Mouse (Mus musculus) CH12.LX (cell line): Measurements from ENCODE around the gene Eef1akmt3. TPM values are rescaled to one million over a fixed set of nuclear protein-coding genes. Genes with fewer than 3 reads are reported as not detected.

Source experiments
- DNase-seq: peaks from one replicate; pipeline ENCODE4 v3.0.0-alpha.2; 2013; ENCODE audit errors: extremely low read depth
- H3K27ac ChIP-seq: 2 replicates; pipeline ENCODE4 v1.5.1; 2012; ENCODE audit warnings: low read depth, mild to moderate bottlenecking, control low read depth, moderate library complexity; ENCODE audit not compliant: insufficient read depth
- H3K27me3 ChIP-seq: replicated peaks from 2 replicates; pipeline ENCODE3; 2012; ENCODE audit warnings: inconsistent platforms
- H3K36me3 ChIP-seq, 2 experiments: replicated peaks in 1 of 2; 2 replicates each; pipeline versions ENCODE3 to v1.6.1; 2012; ENCODE audit warnings: inconsistent platforms in 1 of 2, low read length in 1 of 2, mild to moderate bottlenecking in 1 of 2, mixed read lengths in 1 of 2, moderate library complexity in 1 of 2; ENCODE audit not compliant: control insufficient read depth in 1 of 2, insufficient read depth in 1 of 2
- H3K4me1 ChIP-seq, 2 experiments: 2 replicates each; pipeline ENCODE4 v1.6.1; 2012; ENCODE audit warnings: inconsistent platforms in 1 of 2, moderate library complexity in 1 of 2; ENCODE audit not compliant: insufficient read depth in 2 of 2, control insufficient read depth in 1 of 2
- H3K4me2 ChIP-seq: 2 replicates; pipeline ENCODE4 v1.6.1; 2012; ENCODE audit warnings: low read depth, mild to moderate bottlenecking, control low read depth; ENCODE audit not compliant: poor library complexity, insufficient read depth, severe bottlenecking
- H3K4me3 ChIP-seq, 3 experiments: fragments of 150-350 bp in 1 of 3; sonication (generic) in 1 of 3; replicated peaks in 1 of 3; 2 replicates each; pipeline versions ENCODE3 to v1.5.1; 2011 to 2012; ENCODE audit warnings: low read depth in 2 of 3, low read length in 2 of 3, mild to moderate bottlenecking in 2 of 3, moderate library complexity in 2 of 3, control low read depth in 1 of 3, improper control_type of control experiment in 1 of 3, inconsistent platforms in 1 of 3, mixed read lengths in 1 of 3; ENCODE audit not compliant: poor library complexity in 1 of 3
- H3K79me2 ChIP-seq: replicated peaks from 2 replicates; pipeline ENCODE4 v1.6.1; 2012; ENCODE audit warnings: mild to moderate bottlenecking, moderate library complexity; ENCODE audit not compliant: control insufficient read depth, poor library complexity, insufficient read depth, severe bottlenecking; ENCODE audit errors: extremely low read depth
- H3K9ac ChIP-seq: 2 replicates; pipeline ENCODE4 v1.6.1; 2012; ENCODE audit warnings: low read depth, mild to moderate bottlenecking, control low read depth, moderate library complexity; ENCODE audit not compliant: insufficient read depth
- H3K9me3 ChIP-seq: replicated peaks from 2 replicates; pipeline ENCODE3; 2012; ENCODE audit warnings: low read length, inconsistent platforms, mixed read lengths
- BHLHE40 ChIP-seq: IDR thresholded peaks from 2 replicates; pipeline ENCODE4 v1.6.1; 2011; ENCODE audit warnings: mild to moderate bottlenecking, low read depth, low read length, improper control_type of control experiment
- CHD2 ChIP-seq: IDR thresholded peaks from 2 replicates; pipeline ENCODE4 v1.6.1; 2011; ENCODE audit warnings: low read length, improper control_type of control experiment
- CTCF ChIP-seq, 2 experiments: IDR thresholded peaks in 1 of 2; conservative IDR thresholded peaks in 1 of 2; 2 replicates each; pipeline ENCODE4 v1.5.1; 2011 to 2012; ENCODE audit warnings: low read depth in 2 of 2, low read length in 2 of 2, improper control_type of control experiment in 1 of 2, inconsistent platforms in 1 of 2, mild to moderate bottlenecking in 1 of 2, moderate library complexity in 1 of 2
- ELF1 ChIP-seq: IDR thresholded peaks from 2 replicates; pipeline ENCODE4 v1.6.1; 2014; ENCODE audit warnings: low read depth, mild to moderate bottlenecking, inconsistent platforms, low read length, improper control_type of control experiment
- EP300 ChIP-seq: IDR thresholded peaks from 2 replicates; pipeline ENCODE4 v1.6.1; 2011; ENCODE audit warnings: low read length, improper control_type of control experiment
- GABPA ChIP-seq: IDR thresholded peaks from 2 replicates; pipeline ENCODE4 v1.6.1; 2012; ENCODE audit warnings: low read depth, low read length, improper control_type of control experiment, inconsistent platforms; ENCODE audit not compliant: insufficient replicate concordance
- JUND ChIP-seq: conservative IDR thresholded peaks from 2 replicates; pipeline ENCODE4 v1.6.1; 2011; ENCODE audit warnings: low read depth, low read length, improper control_type of control experiment
- MAZ ChIP-seq: IDR thresholded peaks from 2 replicates; pipeline ENCODE4 v1.6.1; 2012; ENCODE audit warnings: low read depth, mild to moderate bottlenecking, inconsistent platforms, low read length, improper control_type of control experiment, moderate library complexity
- MYC ChIP-seq: IDR thresholded peaks from 2 replicates; pipeline ENCODE4 v1.6.1; 2011; ENCODE audit warnings: low read depth, mild to moderate bottlenecking, improper control_type of control experiment, low read length
- NRF1 ChIP-seq: IDR thresholded peaks from 2 replicates; pipeline ENCODE4 v1.6.1; 2014; ENCODE audit warnings: low read depth, mild to moderate bottlenecking, inconsistent platforms, low read length, improper control_type of control experiment, moderate library complexity
- RCOR1 ChIP-seq: conservative IDR thresholded peaks from 2 replicates; pipeline ENCODE4 v1.6.1; 2012; ENCODE audit warnings: low read depth, mild to moderate bottlenecking, inconsistent platforms, low read length, improper control_type of control experiment
- TBP ChIP-seq: conservative IDR thresholded peaks from 2 replicates; pipeline ENCODE4 v1.6.1; 2011; ENCODE audit warnings: low read depth, low read length, improper control_type of control experiment
- TCF12 ChIP-seq: IDR thresholded peaks from 2 replicates; pipeline ENCODE4 v1.6.1; 2014; ENCODE audit warnings: low read depth, mild to moderate bottlenecking, inconsistent platforms, low read length, improper control_type of control experiment
- UBTF ChIP-seq: IDR thresholded peaks from 2 replicates; pipeline ENCODE4 v1.6.1; 2012; ENCODE audit warnings: low read depth, mild to moderate bottlenecking, inconsistent platforms, low read length, improper control_type of control experiment, moderate library complexity
- USF1 ChIP-seq: IDR thresholded peaks from 2 replicates; pipeline ENCODE4 v1.6.1; 2014; ENCODE audit warnings: low read depth, mild to moderate bottlenecking, inconsistent platforms, low read length, improper control_type of control experiment
- USF2 ChIP-seq: conservative IDR thresholded peaks from 2 replicates; pipeline ENCODE4 v1.6.1; 2011; ENCODE audit warnings: low read depth, low read length, improper control_type of control experiment
- ZKSCAN1 ChIP-seq: IDR thresholded peaks from 2 replicates; pipeline ENCODE4 v1.6.1; 2012; ENCODE audit warnings: low read depth, inconsistent platforms, low read length, improper control_type of control experiment, borderline replicate concordance
- ZMIZ1 ChIP-seq: IDR thresholded peaks from 2 replicates; pipeline ENCODE4 v1.6.1; 2012; ENCODE audit warnings: low read depth, mild to moderate bottlenecking, inconsistent platforms, low read length, improper control_type of control experiment
- dilution Hi-C: fragments of 300-500 bp; cut with MboI; formaldehyde crosslinking; loops from 2 replicates; pipeline ENCODE4 v1.14.3; 2020; ENCODE audit warnings: low sequenced_read_pairs; ENCODE audit not compliant: extremely low pct_unique_long_range_greater_than_20kb, extremely low pct_ligation_motif_present
- in situ Hi-C: fragments of 300-500 bp; cut with MboI; formaldehyde crosslinking; loops from 3 replicates; pipeline ENCODE4 v1.14.3; 2019; ENCODE audit warnings: low sequenced_read_pairs, low pct_ligation_motif_present, low pct_unique_long_range_greater_than_20kb, mixed read lengths
- polyA plus RNA-seq: library from polyadenylated mRNA; unstranded; fragments of >175 nt; gene quantifications from 2 replicates; pipeline ENCODE4 v1.2.1, GENCODE M21; 2012; ENCODE audit warnings: low read depth; ENCODE audit not compliant: insufficient read length
- total RNA-seq, 2 experiments: library from RNA; depleted of rRNA; stranded (reverse); fragments of 300-350 nt in 1 of 2; fragments of >200 nt in 1 of 2; gene quantifications; 2 replicates each; pipeline ENCODE4 v1.2.3; 2012 to 2014

Eef1akmt3 gene
- total and polyA plus RNA-seq, 3 experiments = 0.78 to 1.1 (median 0.98) TPM

DNA sequence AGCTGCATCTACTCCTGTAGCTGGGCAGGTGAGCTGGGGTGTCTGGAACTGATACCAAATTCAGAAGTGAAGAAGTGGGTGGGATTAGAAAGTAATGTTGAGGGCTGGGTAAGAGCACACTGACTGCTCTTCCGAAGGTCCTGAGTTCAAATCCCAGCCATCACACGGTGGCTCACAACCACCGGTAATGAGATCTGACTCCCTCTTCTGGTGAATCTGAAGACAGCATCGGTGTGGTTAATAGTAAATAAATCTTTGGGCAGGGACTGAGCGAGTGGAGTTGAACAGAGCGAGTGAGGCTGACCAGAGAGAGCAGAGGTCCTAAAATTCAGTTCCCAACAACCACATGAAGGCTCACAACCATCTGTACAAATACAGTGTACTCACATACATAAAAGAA lies 44.3 kb upstream of the Eef1akmt3 start:
- Histone ChIP-seq H3K27me3 (no peaks in the 10 kb centered on the region), H3K36me3 (peaks cover 72 to 95% of the 10 kb centered on the region in 2 experiments), H3K9ac (no peak overlapping the region), H3K4me3 (no peak overlapping the region), H3K9me3 (peaks cover 2% of the 10 kb centered on the region), H3K4me2 (no peak overlapping the region), H3K79me2 (no peaks in the 10 kb centered on the region), H3K27ac (no peak overlapping the region), H3K4me1 (no peaks in the 10 kb centered on the region)
- no peak for DNase-seq
- TF ChIP-seq BHLHE40 (no peak), UBTF (no peak)
- dilution Hi-C loops = no loop called here
- in situ Hi-C loops = no loop called here

DNA sequence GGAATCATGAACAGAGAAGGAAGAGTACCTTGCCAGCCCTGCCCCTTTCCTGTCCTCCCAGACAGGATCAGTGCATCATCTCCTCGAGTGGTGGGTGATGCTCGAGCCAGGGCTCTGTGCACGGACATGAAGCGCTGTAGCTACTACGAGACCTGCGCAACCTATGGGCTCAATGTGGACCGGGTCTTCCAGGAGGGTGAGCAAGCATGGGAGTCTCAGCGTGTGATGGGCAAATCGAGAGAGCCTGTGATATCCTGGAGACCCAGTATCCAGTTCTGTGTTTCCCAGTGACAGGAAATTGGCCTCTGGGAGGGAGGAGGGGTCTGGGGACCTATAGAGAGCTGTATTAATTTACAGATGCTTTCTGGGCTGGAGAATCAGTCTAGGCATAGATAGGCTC lies 43.7 kb upstream of the Eef1akmt3 start:
- in situ Hi-C loops = no loop called here
- no peak overlapping the region for H3K4me3 ChIP-seq
- dilution Hi-C loops = no loop called here
- no peak for DNase-seq
- no peaks in the 10 kb centered on the region for H3K79me2 ChIP-seq
- TF ChIP-seq MYC (no peak), TCF12 (no peak), CHD2 (no peak), ELF1 (no peak), ZMIZ1 (no peak), UBTF (no peak), NRF1 (no peak), JUND (no peak), TBP (no peak), USF1 (no peak), ZKSCAN1 (no peak), MAZ (no peak), RCOR1 (no peak), CTCF (conservative IDR thresholded peaks at IDR 0.05 in 1 of 2, IDR thresholded peaks at IDR 0.05 in 1 of 2; ENCODE audit: low read depth in 2 of 2, low read length in 2 of 2) (no peak), USF2 (no peak), BHLHE40 (no peak), GABPA (no peak), EP300 (no peak)
- H3K27me3 ChIP-seq = no peaks in the 10 kb centered on the region
- H3K9ac ChIP-seq = no peak overlapping the region
- H3K9me3 ChIP-seq = no peaks in the 10 kb centered on the region
- no peak overlapping the region for H3K4me2 ChIP-seq
- H3K4me1 ChIP-seq = no peaks in the 10 kb centered on the region
- H3K36me3 ChIP-seq = peaks cover 72 to 95% of the 10 kb centered on the region in 2 experiments
- H3K27ac ChIP-seq = no peak overlapping the region
